Mouse (Mus musculus): ENCODE measurements around the gene C130074G19Rik.

C130074G19Rik gene

GRCm38 (mm10) chr1:184873910-184874309 lies 9.1 kb downstream of the C130074G19Rik start:
- no peak for DNase-seq (ENCODE audit: low read depth, low spot score)

- no peak for DNase-seq (ENCODE audit: low read depth, low spot score)
These were observed 10.8 kb downstream of the C130074G19Rik start for GRCm38 (mm10) chr1:184872069-184872819.

GRCm38 (mm10) chr1:184871506-184871905 lies 11.5 kb downstream of the C130074G19Rik start:
- DNase-seq (ENCODE audit: low read depth, low spot score) = no peak

- DNase-seq (ENCODE audit: low read depth, low spot score) = no peak
These were observed 12.2 kb downstream of the C130074G19Rik start for GRCm38 (mm10) chr1:184870646-184871385.

GRCm38 (mm10) chr1:184869939-184870565 lies 13.0 kb downstream of the C130074G19Rik start:
- no peak for DNase-seq (ENCODE audit: low read depth, low spot score)

GRCm38 (mm10) chr1:184867640-184868120 lies 15.3 kb downstream of the C130074G19Rik start:
- DNase-seq (ENCODE audit: low read depth, low spot score) = no peak

GRCm38 (mm10) chr1:184864381-184864801 lies 18.6 kb downstream of the C130074G19Rik start:
- no peak for DNase-seq (ENCODE audit: low read depth, low spot score)

- no peak for DNase-seq (ENCODE audit: low read depth, low spot score)
These were observed 20.4 kb downstream of the C130074G19Rik start for GRCm38 (mm10) chr1:184862636-184863035.

- DNase-seq (ENCODE audit: low read depth, low spot score) = no peak
These were observed 21.5 kb downstream of the C130074G19Rik start for GRCm38 (mm10) chr1:184861551-184861950.

GRCm38 (mm10) chr1:184860276-184860675 lies 22.7 kb downstream of the C130074G19Rik start:
- no peak for DNase-seq (ENCODE audit: low read depth, low spot score)

GRCm38 (mm10) chr1:184858253-184858652 lies 24.8 kb downstream of the C130074G19Rik start:
- DNase-seq (ENCODE audit: low read depth, low spot score) = no peak

- no peak for DNase-seq (ENCODE audit: low read depth, low spot score)
These were observed 25.8 kb downstream of the C130074G19Rik start for GRCm38 (mm10) chr1:184857216-184857615.

- DNase-seq (ENCODE audit: low read depth, low spot score) = no peak
These were observed 29.1 kb downstream of the C130074G19Rik start for GRCm38 (mm10) chr1:184853922-184854321.

- peak; percentile 88 for DNase-seq (ENCODE audit: low read depth, low spot score)
These were observed 29.7 kb downstream of the C130074G19Rik start for GRCm38 (mm10) chr1:184853339-184853738.

- DNase-seq (ENCODE audit: low read depth, low spot score) = peak; percentile 94
These were observed 31.0 kb downstream of the C130074G19Rik start for GRCm38 (mm10) chr1:184851741-184852618.

- no peak for DNase-seq (ENCODE audit: low read depth, low spot score)
These were observed 31.9 kb downstream of the C130074G19Rik start for GRCm38 (mm10) chr1:184851166-184851565.

- DNase-seq (ENCODE audit: low read depth, low spot score) = no peak
These were observed 36.0 kb downstream of the C130074G19Rik start for GRCm38 (mm10) chr1:184846973-184847372.

GRCm38 (mm10) chr1:184846092-184846750 lies 36.8 kb downstream of the C130074G19Rik start, which contains the start of gene Marc2:
Gene Marc2 (minus strand): TSS chr1:184846451.
- DNase-seq (ENCODE audit: low read depth, low spot score) = no peak

GRCm38 (mm10) chr1:184845111-184846071 lies 37.6 kb downstream of the C130074G19Rik start:
- DNase-seq (ENCODE audit: low read depth, low spot score) = peak; percentile 94
